Mouse (Mus musculus) left cerebral cortex, postnatal 10 days (tissue): ENCODE measurements around the gene Lrrc57. TPM values are rescaled to one million over a fixed set of nuclear protein-coding genes. Genes with fewer than 3 reads are reported as not detected.

Source experiments
- DNase-seq, 2 experiments: peaks; one replicate each; pipeline ENCODE4 v3.0.0; 2021 to 2022; ENCODE audit warnings: low spot score in 2 of 2, mixed read lengths in 1 of 2; ENCODE audit errors: extremely low spot score in 1 of 2
- intact Hi-C: fragments of 180-260 bp; cut with DNase I; formaldehyde crosslinking; loops from one replicate; pipeline ENCODE4 v1.15.1; 2025
- total RNA-seq, 2 experiments: library from RNA; stranded (reverse); gene quantifications; 2 replicates each; pipeline ENCODE4 v1.2.3; 2021

Gene Lrrc57
- total RNA-seq: 10 to 100 TPM; 21.1 to 26.5 TPM

DNA sequence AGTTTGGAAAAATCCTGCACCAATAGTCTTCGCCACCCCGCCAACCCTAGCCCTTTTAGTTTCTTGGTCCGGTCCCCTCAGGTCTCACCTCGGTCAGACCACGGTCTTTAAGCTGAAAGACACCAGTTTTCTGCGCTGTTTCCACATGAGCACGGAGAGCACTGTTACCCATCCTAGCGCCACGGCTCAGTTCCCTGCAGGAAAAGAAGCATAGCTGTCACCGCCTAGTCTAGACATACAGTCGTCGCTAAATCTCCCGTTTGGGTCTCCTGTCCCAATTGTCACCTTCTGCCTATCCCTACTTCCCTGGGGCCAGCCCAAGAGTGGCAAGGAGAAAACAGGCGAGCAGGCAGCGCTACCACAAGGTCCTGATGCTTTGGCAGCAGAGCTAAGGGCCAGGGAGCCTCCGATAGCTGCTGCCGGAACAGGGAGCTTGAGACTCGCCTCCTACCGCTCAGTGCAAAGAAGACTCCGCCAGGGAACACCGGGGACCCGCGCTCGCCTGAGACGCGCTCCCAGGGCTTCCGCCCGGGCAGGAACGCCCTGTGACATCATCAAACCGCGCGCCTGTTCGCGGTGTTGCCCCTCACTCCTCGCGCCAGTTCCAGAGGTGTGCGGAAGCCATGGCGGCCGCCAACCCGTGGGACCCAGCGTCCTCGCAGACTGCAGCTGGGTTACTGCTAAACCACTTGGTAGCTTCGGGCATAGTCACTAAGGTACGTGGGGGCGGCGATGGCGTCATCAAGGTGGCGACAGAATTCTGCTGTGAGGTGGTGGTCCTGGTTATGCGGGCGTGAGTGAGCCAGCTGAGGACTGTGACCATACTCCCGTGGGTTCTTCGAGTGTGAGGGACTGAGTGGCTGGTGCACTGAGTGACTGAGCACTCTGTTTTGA is at the start of gene Lrrc57, which contains the start of gene Haus2:
TSS of gene Lrrc57 (minus strand) at position 691 of the 894 bp plus-strand sequence.
TSS of gene Haus2 (plus strand) at position 554 of the 894 bp plus-strand sequence.
- DNase-seq: peak; percentile 91 to 96
- intact Hi-C loops: no loop called here

GRCm38 (mm10) chr2:120658486-120658885 is 49.2 kb upstream of the Lrrc57 start:
- intact Hi-C loops: loop anchor here (10.0 kb wide), 1 partner anchor 94 kb away; the partner anchor contains the start of genes Snap23 and Zfp106
- DNase-seq: no peak

- DNase-seq: no peak
- intact Hi-C loops: loop anchor here (10.0 kb wide), 1 partner anchor 92 kb away; the partner anchor contains the start of genes Snap23 and Zfp106
Observed at GRCm38 (mm10) chr2:120656711-120657110, 47.4 kb upstream of the Lrrc57 start.

GRCm38 (mm10) chr2:120655905-120656304 is 46.6 kb upstream of the Lrrc57 start:
- intact Hi-C loops: loop anchor here (10.0 kb wide), 1 partner anchor 91 kb away; the partner anchor contains the start of genes Snap23 and Zfp106

DNA sequence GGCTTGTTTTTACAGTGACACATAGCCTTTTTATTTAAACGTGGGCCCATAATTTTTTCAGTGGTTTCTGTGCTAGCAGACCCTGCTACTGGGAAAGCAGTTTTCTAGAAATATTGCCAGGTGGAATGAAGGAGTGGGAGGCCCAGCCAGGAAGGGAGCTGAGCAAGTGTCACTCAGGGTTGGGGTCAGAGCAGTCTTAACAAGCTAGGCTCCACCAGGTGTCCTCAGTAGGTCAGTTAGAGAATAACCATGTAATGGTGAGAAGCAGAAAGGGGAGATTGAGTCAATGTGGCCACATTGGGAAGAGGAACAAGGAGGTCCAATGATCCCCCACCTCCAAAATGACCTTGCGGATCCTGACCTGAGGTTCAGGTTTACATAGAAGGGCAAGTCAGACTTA is 45.4 kb upstream of the Lrrc57 start:
- intact Hi-C loops: loop anchor here (10.0 kb wide), 1 partner anchor 90 kb away; the partner anchor contains the start of genes Snap23 and Zfp106
- DNase-seq: no peak

More at GRCm38 (mm10) chr2:120655905-120656304, 46.6 kb upstream of the Lrrc57 start:
- no peak for DNase-seq

DNA sequence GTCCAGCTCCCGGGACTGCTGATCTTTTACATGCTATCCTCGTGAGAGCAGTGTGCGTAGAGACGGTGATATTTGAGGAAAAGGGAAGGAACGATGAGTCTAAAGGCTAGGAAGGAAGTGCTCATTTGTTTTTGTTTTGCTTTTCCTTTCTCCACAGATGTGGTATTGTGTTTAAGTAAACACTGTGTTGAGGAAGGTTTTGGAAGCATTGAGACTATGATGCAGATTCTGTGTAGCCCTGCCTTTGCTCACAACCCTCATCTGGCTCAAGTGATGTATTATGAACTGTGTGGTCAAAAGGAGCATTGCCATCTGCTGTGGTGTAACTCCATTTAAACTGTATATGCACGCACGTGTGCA is 43.6 kb upstream of the Lrrc57 start:
- DNase-seq: no peak
- intact Hi-C loops: loop anchor here (10.0 kb wide), 1 partner anchor 88 kb away; the partner anchor contains the start of genes Snap23 and Zfp106

- intact Hi-C loops: loop anchor here (10.0 kb wide), 1 partner anchor 88 kb away; the partner anchor contains the start of genes Snap23 and Zfp106
- no peak for DNase-seq
Observed at GRCm38 (mm10) chr2:120652256-120652924, 43.1 kb upstream of the Lrrc57 start.

DNA sequence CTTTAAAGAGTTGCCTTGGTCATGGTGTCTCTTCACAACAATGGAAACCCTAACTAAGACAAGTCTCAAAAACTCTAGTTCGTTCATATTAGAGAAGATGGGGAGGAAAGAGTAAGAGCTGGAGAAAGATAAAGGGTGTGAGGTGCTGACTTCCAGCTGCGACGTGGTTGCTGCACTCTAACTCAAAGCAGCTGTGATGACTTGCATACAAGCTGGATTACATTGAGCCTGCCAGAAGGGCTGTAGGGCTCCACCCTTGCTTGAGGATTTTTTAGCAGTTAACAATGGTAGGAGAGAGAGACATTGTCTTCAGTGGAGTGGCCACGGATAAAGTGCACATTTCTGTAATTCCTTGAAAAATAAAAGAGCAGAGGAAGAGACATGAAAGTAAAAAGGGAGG is 37.5 kb upstream of the Lrrc57 start:
- intact Hi-C loops: no loop called here

DNA sequence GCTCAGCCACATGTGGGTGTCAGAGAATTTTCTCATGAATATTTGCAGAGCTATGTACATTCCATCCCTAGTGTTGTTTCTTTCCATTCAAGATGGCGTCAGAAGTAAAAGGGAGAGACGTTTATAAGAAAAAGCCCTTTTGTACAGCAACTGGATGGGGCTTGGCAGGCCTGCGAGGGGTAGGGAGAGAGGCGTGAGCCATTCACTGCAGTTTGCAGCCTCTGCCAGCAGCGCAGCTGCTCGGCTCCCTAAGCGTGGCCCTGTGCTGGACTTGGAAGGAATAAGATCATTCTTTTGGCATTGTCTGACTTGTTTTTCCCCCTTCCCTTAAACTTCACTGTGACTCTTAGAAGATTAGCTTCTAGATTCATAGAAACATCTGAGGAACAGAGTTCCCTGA is 34.5 kb upstream of the Lrrc57 start:
- intact Hi-C loops: no loop called here
- peak in 1 of 2 experiments; percentile 52 for DNase-seq

More for the DNA sequence above, 37.5 kb upstream of the Lrrc57 start:
- DNase-seq: peak in 1 of 2 experiments; percentile 33

- intact Hi-C loops: no loop called here
- no peak for DNase-seq
Observed at GRCm38 (mm10) chr2:120640835-120641234, 31.5 kb upstream of the Lrrc57 start.

DNA sequence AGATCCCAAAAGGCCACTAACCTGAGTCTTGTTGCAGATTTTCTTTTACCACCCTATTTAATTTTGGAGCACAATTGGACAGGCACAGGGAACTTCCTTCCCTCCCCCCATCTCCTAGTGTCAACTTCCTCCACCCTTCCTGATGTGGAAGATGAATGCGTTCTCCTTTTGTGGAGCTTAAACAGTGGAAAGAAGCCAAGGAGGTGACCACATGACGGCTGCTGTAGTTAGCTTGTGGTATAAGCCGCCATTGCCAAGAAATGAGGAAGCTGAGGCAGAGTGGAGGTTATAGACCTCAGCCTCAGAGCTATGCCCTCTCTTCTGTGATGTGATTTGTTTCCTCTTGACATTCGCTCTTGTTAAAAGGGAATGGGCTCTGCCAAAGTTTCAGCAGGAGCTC is 22.6 kb upstream of the Lrrc57 start:
- DNase-seq: peak; percentile 22 to 26
- intact Hi-C loops: no loop called here

- intact Hi-C loops: no loop called here
Observed at GRCm38 (mm10) chr2:120631521-120631920, 22.2 kb upstream of the Lrrc57 start.

GRCm38 (mm10) chr2:120630655-120631054 is 21.3 kb upstream of the Lrrc57 start:
- intact Hi-C loops: no loop called here
- no peak for DNase-seq

More at GRCm38 (mm10) chr2:120631521-120631920, 22.2 kb upstream of the Lrrc57 start:
- no peak for DNase-seq

DNA sequence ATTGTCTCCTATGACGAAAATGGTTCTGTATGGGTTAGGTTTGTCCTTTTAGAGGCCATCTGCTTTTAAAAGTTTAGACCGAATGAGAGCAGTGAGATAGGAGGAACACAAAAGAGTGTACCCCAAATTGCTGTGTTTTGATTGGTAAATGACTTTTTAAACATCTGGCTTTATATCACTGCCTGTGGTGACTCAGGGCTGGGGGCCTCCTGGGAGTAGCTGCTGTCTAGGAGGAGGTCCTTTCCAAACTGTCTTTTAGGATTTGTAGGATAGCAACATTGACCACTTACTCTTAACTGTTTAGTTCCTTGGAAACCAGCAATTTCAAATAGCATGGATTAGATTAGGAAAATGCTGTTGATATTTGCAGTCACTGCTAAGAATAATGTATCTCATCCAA is 20.9 kb upstream of the Lrrc57 start:
- no peak for DNase-seq
- intact Hi-C loops: no loop called here

GRCm38 (mm10) chr2:120628886-120629735 is 19.8 kb upstream of the Lrrc57 start, which contains the start of gene Stard9:
TSS of gene Stard9 (plus strand) at chr2:120629121.
- peak; percentile 96 to 100 for DNase-seq
- intact Hi-C loops: loop anchor here (5.0 kb wide), 1 partner anchor 38 kb away; no protein-coding TSS in a partner anchor

DNA sequence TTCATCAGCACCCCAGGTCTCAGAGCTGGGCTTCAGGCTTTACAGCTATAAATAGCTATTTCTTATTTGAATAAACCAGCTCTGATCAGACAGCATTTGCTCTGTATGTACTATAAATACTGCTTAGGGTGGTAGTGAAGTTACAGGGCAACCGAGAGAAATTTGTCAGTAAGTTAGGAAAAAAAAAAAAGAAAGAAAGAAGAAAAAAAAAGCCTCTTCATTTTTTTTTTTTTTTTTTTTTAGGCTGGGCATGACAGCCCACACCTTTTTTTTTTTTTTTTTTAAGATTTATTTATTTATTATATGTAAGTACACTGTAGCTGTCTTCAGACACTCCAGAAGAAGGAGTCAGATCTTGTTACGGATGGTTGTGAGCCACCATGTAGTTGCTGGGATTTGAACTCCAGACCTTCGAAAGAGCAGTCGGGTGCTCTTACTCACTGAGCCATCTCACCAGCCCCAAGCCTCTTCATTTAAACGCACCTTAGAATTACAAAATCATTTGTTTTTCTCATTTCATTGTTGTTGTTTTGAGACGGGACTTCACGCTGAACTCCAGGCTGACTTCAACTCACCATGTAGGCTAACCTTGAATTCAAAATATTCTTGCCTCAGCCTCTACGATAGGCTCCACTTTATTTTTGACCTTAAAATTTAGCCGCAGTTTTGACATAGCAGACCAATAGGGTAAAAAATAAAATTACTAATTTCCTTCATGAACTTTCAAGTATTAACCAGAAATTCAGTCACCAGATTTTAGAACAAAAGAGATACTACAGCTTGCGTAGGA is 19.0 kb upstream of the Lrrc57 start:
- intact Hi-C loops: loop anchor here (5.0 kb wide), 1 partner anchor 39 kb away; no protein-coding TSS in a partner anchor
- no peak for DNase-seq

DNA sequence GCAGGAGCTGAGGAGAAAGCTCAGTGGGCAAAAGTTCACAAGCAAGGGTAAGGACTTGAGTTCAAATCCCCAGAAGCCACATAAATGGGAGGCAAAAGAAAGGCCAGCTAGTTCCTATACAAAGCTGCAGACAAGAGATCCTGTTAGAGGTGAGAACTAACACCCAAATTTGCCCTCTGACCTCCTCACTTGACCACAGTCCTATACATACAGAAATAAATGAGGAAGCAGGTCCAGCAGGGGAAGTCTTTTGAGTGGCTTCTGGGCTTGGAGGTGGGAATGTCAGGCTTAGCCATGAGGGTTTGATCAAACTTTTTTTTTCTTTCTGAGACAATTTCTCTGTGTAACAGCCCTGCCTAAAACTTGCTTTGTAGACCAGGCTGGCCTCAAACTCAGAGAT is 13.6 kb upstream of the Lrrc57 start:
- DNase-seq: no peak
- intact Hi-C loops: no loop called here
